Mouse (Mus musculus) megakaryocyte, adult 5-6 weeks (primary cell): ENCODE measurements around the gene Aatf. TPM values are rescaled to one million over a fixed set of nuclear protein-coding genes. Genes with fewer than 3 reads are reported as not detected.

Source experiments
- ATAC-seq: 2 replicates; pipeline ENCODE4 v1.8.0; 2016; ENCODE audit warnings: mild to moderate bottlenecking, inconsistent platforms; ENCODE audit not compliant: poor library complexity, severe bottlenecking
- total RNA-seq, 2 experiments: library from RNA; stranded (forward) in 1 of 2; stranded (reverse) in 1 of 2; fragments of 153-499, 151-499 nt in 1 of 2; fragments of 221-1000, 200-1000 nt in 1 of 2; gene quantifications; 2 replicates each; pipeline versions ENCODE4 v1.2.3 to v1.2.4; 2015 to 2017

Aatf gene
- total RNA-seq (2015) (24.1 and 33.3 TPM in 2 replicates), total RNA-seq (2017) (38.2 and 48.5 TPM in 2 replicates)

DNA sequence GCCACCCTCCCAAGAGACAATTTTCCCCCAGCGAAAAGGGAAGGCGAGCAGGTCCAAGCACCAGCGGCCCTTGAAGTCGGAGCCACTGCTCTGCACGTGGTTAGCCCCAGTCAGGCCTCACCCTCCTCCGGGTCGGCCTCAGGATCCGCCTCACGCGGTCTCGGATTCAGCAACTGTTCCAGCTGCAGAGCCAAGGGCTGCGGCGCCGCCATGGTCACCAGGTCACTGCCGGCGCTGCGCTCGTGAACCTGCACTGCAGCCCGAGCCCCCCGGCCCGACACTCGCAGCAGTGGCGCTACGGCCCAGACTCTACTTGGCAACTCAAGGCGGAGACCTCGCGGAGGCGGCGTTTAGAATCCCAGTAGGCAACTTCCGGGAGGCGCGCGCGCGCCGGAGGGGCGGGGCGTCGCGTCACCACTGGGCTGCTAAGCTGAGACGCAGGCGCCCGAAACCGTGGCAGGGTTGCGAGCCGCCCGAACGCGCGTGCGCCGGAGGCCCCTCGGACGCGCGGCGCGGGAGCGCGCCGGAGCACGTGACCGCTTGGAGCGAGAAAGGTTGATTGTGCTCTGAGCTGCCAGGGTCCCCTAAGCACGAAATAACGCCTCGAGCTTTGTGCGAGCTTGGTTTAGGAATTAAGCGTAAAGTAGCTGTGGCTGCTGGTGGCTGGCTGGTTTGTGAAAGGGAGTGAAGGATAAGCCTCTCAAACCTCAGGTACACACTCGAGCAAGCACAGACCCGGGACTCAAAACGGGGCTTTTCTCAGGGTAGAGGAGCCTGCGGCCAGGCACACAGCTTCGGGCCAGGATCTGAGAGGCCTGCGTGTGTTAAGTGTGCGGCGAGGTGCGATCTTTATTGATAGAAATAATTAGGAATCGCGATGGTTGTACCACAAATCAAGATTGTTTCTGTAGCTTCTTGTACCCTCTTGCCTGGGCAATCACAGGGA, at the start of gene Aatf:
Aatf (minus strand) TSS at position 352 of the 946 bp plus-strand sequence.
- ATAC-seq, result peak; percentile 98

DNA sequence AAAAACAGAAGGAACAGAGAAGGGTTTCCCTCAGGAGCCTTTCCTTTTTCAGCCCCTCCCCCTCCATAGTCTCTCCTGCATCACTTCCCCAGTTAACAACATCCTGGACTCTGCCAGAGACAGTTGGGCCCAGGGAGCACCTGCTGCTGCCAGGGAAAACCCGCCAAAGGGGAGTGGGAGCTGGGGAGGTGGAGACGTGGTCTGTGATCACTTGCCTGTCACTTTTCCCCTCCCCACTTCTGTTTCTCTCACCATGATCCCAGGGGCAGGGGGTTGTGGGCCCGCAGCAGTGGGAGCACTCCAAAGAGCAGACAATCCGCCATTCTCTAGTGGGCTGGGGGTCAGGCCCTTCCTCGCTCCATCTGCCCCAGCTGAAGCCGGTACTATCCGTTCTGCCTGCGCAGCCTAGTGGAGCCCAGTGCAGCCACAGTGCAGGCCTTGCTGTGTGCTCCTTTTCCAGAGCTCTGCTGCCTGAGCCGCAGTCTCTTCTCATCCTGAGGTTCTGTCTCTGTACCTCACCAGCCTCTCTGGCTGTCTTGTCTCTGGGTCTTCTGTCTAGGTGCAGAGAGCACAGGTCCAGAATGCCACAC, 49.5 kb upstream of the Aatf start:
- no peak for ATAC-seq

DNA sequence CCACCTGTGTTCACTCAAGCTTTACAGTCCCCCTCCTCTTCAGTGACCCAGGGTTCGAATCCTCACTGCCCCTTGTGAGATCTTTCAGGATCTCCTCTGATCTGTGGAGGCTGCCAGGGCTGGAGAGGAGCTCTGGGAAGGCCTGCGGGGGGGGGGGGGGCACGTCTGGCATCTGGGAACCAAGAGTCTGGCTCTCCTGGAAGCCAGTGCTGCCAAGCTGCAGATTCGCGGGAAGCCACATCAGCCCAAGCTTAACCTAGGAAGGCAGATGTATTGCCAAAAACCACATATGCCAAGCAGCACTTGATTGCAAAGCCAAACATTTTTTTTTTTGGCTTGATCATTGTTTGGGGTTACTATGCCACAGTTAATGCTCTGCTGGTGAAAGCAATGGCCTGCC, 48.2 kb upstream of the Aatf start:
- ATAC-seq, result no peak

DNA sequence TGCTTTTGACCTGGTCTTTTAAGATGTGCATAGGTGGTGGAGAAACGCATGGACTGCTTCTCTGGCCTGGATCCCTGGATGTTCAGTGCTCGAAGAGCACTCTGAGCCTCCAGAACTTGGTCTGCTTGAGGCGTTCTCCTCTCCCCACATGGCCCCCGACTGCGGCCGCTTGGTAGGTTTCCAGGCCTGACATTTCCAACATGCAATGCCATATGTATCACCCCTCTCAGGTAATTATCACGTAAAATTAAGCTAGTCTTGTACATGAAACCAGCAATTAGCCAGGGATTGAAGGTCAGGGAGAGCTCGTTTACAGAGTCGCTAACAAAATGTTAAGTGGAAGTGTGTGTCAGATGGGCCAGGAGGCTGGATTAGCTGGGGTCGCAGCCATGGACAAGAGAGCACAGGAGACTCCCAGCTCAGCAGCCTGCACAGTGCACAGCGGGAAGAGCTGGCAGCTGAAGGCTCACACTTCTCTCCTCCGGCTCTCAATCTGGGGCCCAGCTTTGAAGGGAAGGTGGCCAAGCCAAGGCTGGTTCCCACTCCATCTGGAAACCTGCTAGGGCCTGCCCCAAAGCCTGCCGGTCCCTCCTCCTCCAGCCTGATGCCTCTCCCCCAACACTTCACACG, 40.6 kb upstream of the Aatf start:
- no peak for ATAC-seq

DNA sequence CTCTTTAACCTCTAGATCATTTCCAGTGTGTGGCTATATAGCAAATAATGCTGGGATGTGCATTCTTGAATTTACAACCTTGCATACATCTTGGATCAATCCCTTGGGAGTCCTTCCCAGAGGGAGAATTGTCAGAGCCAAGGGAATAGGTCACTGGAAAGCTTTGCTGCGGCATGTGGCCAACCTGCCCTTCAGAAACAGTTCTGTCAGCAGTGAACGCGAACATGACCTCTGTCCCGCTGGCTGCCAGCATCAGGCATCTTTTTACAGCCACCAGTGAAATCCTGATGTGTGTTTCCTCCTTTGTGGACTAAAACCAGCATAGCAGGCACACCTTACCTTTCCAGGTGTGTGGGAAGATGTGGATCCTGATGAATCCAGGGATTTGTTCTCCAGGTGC, 38.0 kb upstream of the Aatf start:
- ATAC-seq, result no peak

DNA sequence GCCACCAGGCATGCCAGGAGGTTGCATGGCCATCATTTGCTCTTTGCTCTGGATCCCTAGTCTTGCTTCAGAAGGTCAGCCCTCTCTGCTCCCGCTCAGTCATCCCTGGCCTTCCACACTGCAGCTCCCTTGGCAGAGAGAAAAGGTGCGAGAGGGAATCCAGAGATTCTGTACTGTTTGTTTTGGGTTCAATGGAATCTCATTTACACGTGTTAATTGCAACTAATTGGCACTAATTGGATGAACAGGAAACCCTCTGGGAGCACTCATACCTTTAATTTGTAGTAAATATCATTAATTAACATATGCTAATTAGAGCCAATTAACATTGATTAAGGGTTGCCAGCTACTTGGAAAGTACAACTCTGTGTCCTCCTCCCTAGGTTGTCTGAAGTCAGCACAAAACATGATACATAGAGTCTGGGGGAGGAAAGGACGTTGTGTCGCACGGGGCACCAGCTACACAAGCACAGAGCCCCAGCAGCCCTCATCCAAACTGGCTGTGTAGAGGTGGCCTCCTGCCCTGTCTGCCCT, 36.0 kb upstream of the Aatf start:
- ATAC-seq, result no peak

DNA sequence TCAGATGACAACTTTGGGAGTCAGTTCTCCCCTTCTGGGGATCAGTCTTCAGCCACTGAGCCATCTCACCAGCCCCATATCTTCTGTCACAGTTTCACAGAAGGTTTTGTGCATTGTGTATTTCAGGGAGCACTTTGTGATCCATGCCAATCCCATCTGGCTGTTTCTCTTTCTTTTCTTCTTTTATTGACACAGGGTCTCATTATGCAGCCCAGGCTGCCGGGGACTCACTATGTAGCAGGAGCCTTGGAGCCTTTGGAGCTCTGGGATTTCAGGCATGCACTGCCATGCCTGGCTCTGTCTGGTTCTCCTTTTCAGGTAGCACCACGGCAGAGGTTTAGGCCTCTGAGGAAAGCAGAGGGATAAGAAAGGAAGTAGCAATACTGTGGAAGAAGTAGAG, 35.0 kb upstream of the Aatf start:
- no peak for ATAC-seq

DNA sequence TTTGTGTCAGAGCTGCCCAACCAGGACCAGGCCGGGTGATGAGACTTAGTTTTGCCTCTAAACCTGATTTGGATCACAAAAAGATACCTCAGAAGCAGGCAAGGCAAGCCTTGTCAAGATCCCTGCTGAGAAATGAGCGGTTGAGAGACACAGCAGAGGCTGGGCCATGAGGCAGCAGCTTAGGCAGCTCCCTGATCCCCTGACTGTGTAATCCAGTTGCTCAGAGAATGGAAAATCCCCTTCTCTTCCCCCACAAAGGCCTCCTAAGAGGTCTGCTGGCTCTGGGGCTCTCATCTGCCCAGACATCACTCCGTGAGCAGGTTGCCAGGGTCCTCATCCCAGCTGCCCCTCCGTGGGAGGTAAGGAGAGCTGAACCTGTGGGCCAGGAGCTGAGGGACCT, 26.7 kb upstream of the Aatf start:
- no peak for ATAC-seq

DNA sequence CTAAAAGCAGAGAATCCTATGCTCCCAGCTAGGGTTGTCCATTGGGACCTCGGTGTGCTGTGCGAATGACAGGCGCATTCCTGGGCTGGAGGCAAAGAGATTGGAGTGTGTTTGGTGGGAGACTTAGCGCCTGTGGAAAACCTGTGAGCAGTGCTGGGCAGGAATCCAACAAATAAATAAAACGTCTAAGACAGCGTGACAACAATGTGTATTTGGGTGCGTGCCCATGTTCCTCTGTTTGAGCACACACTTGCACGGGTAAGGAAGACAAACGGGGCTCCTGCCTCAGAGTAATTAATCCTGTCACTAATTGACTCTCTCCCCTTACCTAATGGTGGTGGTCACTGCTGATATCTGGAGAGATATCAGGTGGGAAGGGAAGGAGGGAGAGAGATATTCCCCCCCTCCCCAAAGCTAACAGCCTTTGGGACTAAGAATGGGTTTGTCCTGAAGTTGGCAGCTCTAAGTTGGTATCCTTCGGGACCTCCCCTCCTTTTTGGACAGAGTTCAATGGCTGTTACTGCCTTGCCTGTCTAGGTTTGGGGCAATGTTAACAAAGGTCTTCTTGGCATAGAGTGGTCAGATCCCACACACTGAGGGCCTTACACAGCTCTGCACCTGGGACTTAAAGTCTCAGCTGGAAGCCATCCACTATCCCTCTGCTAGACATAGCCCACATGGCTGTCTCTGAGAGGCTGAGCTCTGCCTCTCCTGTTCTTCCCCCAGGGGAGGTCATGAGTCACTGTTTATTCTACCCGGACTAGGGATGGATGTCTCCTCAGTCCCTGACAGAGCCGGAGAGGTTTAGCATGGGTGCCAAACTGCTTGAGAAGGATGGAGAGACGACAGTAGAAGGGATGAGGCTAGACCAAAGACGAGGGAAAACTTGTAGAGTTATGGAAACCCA, 16.7 kb upstream of the Aatf start:
- ATAC-seq, result no peak

DNA sequence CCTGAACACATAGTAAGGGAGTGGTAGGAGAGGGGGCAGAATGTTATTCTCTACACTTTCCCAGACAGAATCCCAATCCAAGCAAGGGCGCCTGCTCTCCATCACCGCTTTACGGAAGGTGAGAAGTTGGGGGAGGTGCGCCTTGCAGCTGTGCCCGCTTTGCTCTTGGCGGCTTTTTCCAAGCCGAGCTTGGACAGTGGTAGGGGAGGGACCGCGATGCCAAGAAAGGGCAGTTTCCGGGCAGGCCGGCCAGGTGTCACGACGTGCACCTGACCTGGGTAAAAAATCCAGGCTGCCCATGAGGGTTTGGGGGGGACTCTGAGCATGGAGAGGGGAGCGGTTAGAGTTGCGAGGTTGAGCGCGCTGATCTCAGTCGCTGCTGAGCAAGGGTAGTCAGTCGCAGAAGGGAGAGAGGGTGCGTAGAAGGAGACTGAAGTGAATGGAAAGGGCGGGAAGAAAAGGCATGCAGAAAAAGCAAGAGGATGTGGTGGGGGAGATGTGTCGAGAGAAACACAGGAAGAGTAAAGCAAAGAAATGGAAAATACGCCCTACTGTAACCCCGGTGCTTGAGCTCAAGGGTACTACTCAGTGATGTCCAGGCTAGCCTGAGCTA, 15.9 kb upstream of the Aatf start:
- no peak for ATAC-seq

DNA sequence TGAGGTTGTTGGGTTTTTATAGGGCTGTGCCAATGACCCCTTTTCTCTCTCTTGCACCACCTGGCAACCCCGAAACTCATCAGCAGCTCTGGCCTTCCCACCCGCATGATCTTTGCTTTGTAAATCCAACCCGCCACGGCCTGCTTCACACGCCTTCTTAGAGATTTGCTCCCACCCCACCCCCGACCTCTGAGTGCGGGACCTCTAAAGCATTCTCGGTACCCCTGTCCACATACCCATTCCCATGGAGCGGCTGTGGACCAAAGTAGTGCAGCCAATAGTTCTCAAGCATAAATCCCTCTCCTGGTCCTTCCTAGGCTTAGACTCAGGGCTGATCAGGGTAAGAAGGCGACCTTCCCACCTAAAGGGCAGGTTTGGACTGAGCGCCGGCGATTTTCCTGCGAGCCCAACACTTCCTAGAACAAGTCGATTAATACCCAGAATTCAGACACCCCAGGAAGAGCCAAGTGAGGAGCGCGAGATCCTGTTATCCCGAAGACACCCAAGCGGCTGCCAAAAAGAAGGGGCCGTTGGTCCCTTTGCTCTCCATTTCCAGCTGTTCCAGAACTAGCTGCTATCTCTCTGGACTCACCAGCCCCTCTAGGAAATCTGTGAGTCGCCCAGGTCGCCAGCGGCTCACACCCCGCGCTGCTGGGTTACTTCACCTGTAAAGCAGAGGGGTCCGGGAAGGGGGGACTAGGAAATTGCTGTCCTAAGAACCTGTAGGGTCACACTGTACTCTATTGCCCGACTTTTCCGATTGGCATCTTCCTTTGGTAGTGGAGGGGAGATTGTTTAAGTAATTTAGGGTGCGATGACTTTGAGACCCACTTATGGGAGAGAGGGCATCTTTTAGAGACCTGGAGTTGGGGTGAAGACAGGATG, 13.9 kb upstream of the Aatf start:
- ATAC-seq, result no peak

DNA sequence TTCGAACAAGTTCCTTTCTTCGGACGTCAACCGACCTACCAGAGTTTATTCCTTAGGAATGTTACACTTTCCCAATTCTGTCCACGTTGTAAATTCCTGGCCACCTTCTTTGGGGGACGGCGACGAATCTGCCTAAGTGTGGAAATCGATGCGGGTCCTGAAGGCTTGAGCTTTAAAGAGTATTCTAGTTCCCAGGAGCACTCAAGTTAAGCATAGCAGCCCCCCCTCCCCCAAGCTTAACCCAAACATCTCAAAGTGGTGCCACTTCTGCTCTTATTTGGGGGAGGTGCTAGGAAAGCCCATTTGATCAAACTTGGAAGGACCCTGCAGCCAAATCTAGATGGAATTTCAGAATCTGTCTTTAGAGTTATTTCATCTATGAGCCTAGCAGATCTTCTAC, 13.1 kb upstream of the Aatf start:
- ATAC-seq, result no peak

DNA sequence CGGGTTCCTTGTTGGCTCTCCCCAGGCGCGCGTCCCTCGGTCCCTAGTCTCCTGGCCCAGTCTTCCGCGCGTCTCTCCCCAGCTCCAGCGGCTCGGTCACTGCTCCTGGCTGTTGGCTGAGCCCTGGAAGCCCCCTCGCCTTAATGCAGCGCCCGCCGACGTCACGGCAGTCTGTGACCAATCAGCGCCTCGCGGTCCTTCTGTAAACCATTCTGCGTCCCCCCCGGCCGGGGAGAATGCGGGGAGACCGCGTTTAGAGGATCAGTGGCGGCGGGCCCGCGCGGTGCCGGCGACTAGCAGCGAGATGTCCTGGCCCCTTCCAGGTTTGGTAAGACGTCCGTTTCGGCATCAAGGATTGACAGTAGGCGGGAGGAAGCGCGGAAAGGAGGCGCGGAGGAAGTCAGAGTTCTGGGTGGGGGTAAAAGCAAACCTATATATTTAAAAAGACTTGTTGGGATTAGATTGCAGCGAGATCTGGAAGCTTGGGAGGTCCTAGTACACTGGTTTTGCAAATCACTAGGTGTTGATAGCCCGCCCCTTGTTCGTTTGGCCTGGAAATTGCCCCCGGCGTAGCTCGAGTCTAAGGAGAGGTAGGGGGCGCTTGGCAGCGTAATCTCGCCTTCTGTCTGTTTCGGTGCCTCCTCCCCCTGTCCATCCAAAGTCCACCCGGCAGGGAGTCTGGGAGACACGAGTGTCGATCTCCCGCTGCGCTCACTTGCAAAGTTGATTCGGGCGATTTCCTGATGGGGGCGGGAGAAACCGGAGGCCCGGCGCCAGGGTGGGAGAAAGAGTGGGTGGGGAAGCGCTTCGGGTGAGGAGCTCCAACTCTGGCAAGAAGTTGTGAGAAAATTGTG, 12.3 kb upstream of the Aatf start, which contains the start of gene Lhx1:
Lhx1 (minus strand) TSS at position 115 of the 854 bp plus-strand sequence.
- ATAC-seq, result no peak

DNA sequence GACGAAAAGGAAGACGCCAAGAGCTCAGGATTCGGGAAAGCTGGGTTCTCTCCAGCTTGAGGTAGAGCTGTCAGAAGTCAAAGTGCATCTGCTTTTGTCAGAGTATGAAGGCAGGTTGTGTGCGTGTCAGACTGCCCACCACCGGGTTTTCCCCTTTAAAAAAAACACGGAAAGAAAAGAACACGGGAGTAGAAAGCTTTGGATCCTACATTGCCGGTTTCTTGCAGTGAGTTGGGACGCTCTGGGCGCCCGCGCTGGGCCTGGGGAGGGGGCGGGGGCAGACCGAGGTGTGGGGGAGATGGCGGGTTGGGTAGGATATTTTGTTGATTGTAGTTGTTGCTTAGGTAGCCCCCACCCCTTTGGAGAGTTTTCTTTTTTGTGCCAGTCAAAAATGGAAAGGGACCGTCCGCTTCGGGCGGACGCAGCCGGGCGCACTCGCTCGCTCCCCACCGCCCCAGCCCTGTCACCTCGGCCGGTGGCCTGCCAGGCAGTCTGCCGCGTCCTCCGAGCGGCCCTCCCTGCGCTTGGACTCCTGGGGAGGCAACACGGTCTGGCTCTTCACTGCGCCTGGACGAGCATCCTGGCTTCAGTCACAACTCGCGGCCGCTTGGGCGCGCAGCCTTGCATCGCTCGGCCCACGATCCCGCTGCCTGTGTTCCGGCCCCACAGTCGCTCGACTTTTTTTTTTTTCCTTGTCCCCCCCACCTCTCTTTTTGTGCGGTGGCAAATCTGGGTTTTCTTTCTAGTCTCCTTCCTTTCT, 11.4 kb upstream of the Aatf start:
- no peak for ATAC-seq

DNA sequence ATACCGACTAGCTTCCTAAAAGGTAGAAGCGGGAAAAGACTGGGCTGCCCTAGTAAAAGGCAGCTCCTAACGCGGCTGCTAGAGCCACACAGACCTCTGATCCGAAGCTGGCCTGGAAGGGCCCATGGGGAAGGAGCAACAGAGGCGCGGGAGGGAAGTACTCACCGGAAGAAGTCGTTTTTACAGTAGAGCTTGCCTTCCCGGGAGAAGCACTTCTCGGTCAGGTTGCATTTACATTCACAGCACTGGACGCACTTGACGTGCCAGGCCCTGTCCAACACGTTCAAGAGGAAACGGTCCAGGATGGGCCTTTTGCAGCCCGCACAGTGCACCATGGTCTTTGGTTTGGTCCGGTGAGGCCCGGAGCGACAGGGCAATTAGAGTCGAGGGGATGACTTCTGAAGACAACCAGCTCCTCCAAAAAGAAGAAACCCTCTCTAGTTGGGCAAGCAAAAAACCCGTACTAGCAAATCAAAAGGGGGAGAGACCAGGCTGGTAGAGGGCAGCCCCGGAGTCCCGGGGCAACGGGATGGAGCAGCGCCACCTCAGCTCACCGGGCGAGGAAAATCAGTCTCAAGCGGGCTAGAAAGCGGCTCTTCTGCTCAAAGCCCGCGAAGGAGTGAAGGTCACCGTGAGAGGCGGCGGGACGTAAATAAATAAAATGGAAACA, 10.7 kb upstream of the Aatf start:
- ATAC-seq, result 0 out of 2 replicates have a peak, but pooled peaks have one; percentile 7

DNA sequence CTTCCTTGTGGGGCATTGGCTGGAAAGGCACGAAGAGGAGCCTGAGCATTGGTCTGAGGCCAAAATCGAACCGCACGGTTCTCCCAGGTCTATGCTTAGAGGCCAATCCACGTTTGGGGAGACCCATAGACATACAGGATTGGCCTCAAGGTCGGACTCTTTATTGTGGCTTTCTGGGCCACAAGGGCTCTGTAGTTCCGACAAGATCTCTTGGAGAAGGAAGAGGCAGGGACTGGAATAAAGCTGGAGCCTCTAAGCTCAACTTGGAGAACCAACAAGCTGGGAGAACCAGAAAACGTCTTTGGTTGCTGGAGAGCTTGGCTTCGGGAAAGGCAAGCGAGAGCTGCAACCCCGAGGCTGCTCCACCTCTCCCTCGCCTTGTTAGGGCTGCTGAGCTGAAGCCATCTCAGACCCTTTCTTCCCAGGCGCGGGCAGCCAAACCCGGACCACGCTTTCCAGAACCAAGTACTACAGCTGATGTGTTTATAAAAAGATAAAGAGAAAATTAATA, 10.1 kb upstream of the Aatf start:
- no peak for ATAC-seq
